Mouse (Mus musculus): ENCODE data around the gene Hmgcs1.
"Not testable (repeated sequence)": the region's sequence is repeated elsewhere in the genome, so short reads cannot be mapped to it uniquely, and the experiment has no call there.

The Hmgcs1 gene

GRCm38 (mm10) chr13:119690039-119690728, at the start of gene Hmgcs1:
Hmgcs1 (plus strand) TSS chr13:119690379.
- DNase-seq, result peak; percentile 98

GRCm38 (mm10) chr13:119640504-119640903, 49.7 kb upstream of the Hmgcs1 start:
- peak; percentile 38 for DNase-seq

GRCm38 (mm10) chr13:119641145-119641544, 49.0 kb upstream of the Hmgcs1 start:
- DNase-seq, result no peak

- DNase-seq, result no peak
Measured at GRCm38 (mm10) chr13:119644769-119645168, 45.4 kb upstream of the Hmgcs1 start.

GRCm38 (mm10) chr13:119646511-119646910, 43.7 kb upstream of the Hmgcs1 start:
- DNase-seq, result no peak

GRCm38 (mm10) chr13:119648891-119649698, 41.1 kb upstream of the Hmgcs1 start:
- DNase-seq, result no peak

GRCm38 (mm10) chr13:119649699-119650046, 40.5 kb upstream of the Hmgcs1 start:
- no peak for DNase-seq

GRCm38 (mm10) chr13:119654734-119655133, 35.4 kb upstream of the Hmgcs1 start:
- DNase-seq, result no peak

GRCm38 (mm10) chr13:119656246-119656645, 33.9 kb upstream of the Hmgcs1 start:
- DNase-seq, result no peak

GRCm38 (mm10) chr13:119656846-119657416, 33.2 kb upstream of the Hmgcs1 start:
- no peak for DNase-seq

- DNase-seq, result not testable (repeated sequence)
Measured at GRCm38 (mm10) chr13:119661420-119661819, 28.8 kb upstream of the Hmgcs1 start.

- no peak for DNase-seq
Measured at GRCm38 (mm10) chr13:119678794-119679193, 11.4 kb upstream of the Hmgcs1 start.

GRCm38 (mm10) chr13:119679721-119680120, 10.5 kb upstream of the Hmgcs1 start:
- DNase-seq, result no peak

- peak; percentile 13 for DNase-seq
Measured at GRCm38 (mm10) chr13:119681161-119681560, 9.0 kb upstream of the Hmgcs1 start.

- DNase-seq, result no peak
Measured at GRCm38 (mm10) chr13:119684416-119685177, 5.6 kb upstream of the Hmgcs1 start.

- DNase-seq, result no peak
Measured at GRCm38 (mm10) chr13:119689709-119690038, 505 bp upstream of the Hmgcs1 start.

GRCm38 (mm10) chr13:119690876-119691620, 869 bp downstream of the Hmgcs1 start:
- no peak for DNase-seq

- DNase-seq, result not testable (repeated sequence)
Measured at GRCm38 (mm10) chr13:119691958-119692357, 1.8 kb downstream of the Hmgcs1 start.

GRCm38 (mm10) chr13:119695676-119696075, 5.5 kb downstream of the Hmgcs1 start:
- DNase-seq, result no peak

- no peak for DNase-seq
Measured at GRCm38 (mm10) chr13:119696496-119696895, 6.3 kb downstream of the Hmgcs1 start.

GRCm38 (mm10) chr13:119698436-119698835, 8.3 kb downstream of the Hmgcs1 start:
- no peak for DNase-seq

- no peak for DNase-seq
Measured at GRCm38 (mm10) chr13:119704280-119704679, 14.1 kb downstream of the Hmgcs1 start.
